Mouse (Mus musculus) liver, postnatal 0 days (tissue): ENCODE data around the gene Med14. TPM values are rescaled to one million over a fixed set of nuclear protein-coding genes. Genes with fewer than 3 reads are reported as not detected.

Experiments used
- ATAC-seq: fragments of 200-750 bp; cut with Nextera tagmentation; 2 replicates; pipeline ENCODE4 v1.8.0; 2017; ENCODE audit warnings: mild to moderate bottlenecking, moderate library complexity
- DNase-seq: peaks from one replicate; pipeline ENCODE4 v3.0.0-alpha.2; 2016
- H3K27ac ChIP-seq: fragments of 300-500 bp; sonication (generic); 2 replicates; pipeline ENCODE4 v1.5.1; 2014; ENCODE audit warnings: antibody characterized with exemption, moderate library complexity, mild to moderate bottlenecking, low read depth
- H3K27me3 ChIP-seq: fragments of 300-500 bp; sonication (generic); 2 replicates; pipeline ENCODE4 v1.6.1; 2014; ENCODE audit warnings: low read length, control low read depth, mixed read lengths; ENCODE audit not compliant: insufficient read depth
- H3K36me3 ChIP-seq: fragments of 300-500 bp; sonication (generic); replicated peaks from 2 replicates; pipeline ENCODE4 v1.6.1; 2014; ENCODE audit warnings: mild to moderate bottlenecking, control low read depth, low read length, moderate library complexity, mixed read lengths; ENCODE audit not compliant: insufficient read depth
- H3K4me1 ChIP-seq: fragments of 300-500 bp; sonication (generic); 2 replicates; pipeline ENCODE4 v1.6.1; 2014; ENCODE audit warnings: antibody characterized with exemption, mild to moderate bottlenecking, control low read depth; ENCODE audit not compliant: insufficient read depth
- H3K4me2 ChIP-seq: fragments of 300-500 bp; sonication (generic); 2 replicates; pipeline ENCODE4 v1.6.1; 2014; ENCODE audit warnings: low read depth, mild to moderate bottlenecking, low read length, moderate library complexity, mixed read lengths
- H3K4me3 ChIP-seq: fragments of 300-500 bp; sonication (generic); 2 replicates; pipeline ENCODE4 v1.5.1; 2014; ENCODE audit warnings: low read depth, low read length
- H3K9ac ChIP-seq: fragments of 300-500 bp; sonication (generic); replicated peaks from 2 replicates; pipeline ENCODE4 v1.6.1; 2014; ENCODE audit warnings: mild to moderate bottlenecking, moderate library complexity
- H3K9me3 ChIP-seq: fragments of 300-500 bp; sonication (generic); 2 replicates; pipeline ENCODE4 v1.6.1; 2016; ENCODE audit warnings: mild to moderate bottlenecking, control low read depth, low read length, mixed read lengths
- CTCF ChIP-seq: sonication (generic); IDR thresholded peaks from 2 replicates; pipeline ENCODE4 v1.5.1; 2016; ENCODE audit warnings: antibody characterized with exemption, low read depth
- EP300 ChIP-seq: IDR thresholded peaks from 2 replicates; pipeline ENCODE4 v1.6.1; 2016; ENCODE audit warnings: antibody characterized with exemption, low read depth, mild to moderate bottlenecking
- WGBS: fragments of 180-500 bp; shearing (Covaris S2); extraction: QIAGEN DNeasy Blood & Tissue Kit; methylation state at CpG from one replicate; pipeline ENCODE4 v1.1.7; 2014; ENCODE audit not compliant: insufficient replicate concordance; 5-methylcytosine and 5-hydroxymethylcytosine counted together
- polyA plus RNA-seq: library from polyadenylated mRNA; unstranded; fragments of >200 nt; fragmentation: Nextera tagmentation; extraction: Ambion mirVana; gene quantifications from 2 replicates; pipeline ENCODE4 v1.2.1, GENCODE M21; 2015

Med14 gene
- polyA plus RNA-seq, 1 experiment from 2014 or later, result 3.6 TPM

GRCm38 (mm10) chrX:12768571-12768970 is 6.7 kb upstream of the Med14 start:
- H3K27ac ChIP-seq, result no peak overlapping the region
- no peak overlapping the region for H3K4me3 ChIP-seq
- H3K4me1 ChIP-seq, result 0 out of 2 replicates have a peak, but pooled peaks cover 3% of the 10 kb centered on the region
- H3K9me3 ChIP-seq, result no peaks in the 10 kb centered on the region
- no peak overlapping the region for H3K4me2 ChIP-seq
- no peak for ATAC-seq
- no peaks in the 10 kb centered on the region for H3K27me3 ChIP-seq
- WGBS, result 79% methylated on average over 3 of the region's 3 CpGs
- TF ChIP-seq EP300, result no peak
- no peak for TF ChIP-seq CTCF
- no peak overlapping the region for H3K9ac ChIP-seq
- no peak for DNase-seq
- H3K36me3 ChIP-seq, result no peaks in the 10 kb centered on the region

GRCm38 (mm10) chrX:12766846-12767564 is 5.1 kb upstream of the Med14 start:
- ATAC-seq (no peak), DNase-seq (no peak)
- Histone ChIP-seq H3K9me3 (no peaks in the 10 kb centered on the region), H3K27ac (no peak overlapping the region; the same call in 1 of the 2 replicates), H3K4me1 (0 out of 2 replicates have a peak, but pooled peaks cover 3% of the 10 kb centered on the region), H3K4me2 (peak overlapping the region; percentile 42), H3K9ac (no peak overlapping the region), H3K27me3 (no peaks in the 10 kb centered on the region), H3K4me3 (no peak overlapping the region), H3K36me3 (no peaks in the 10 kb centered on the region)
- WGBS, result 40% methylated on average over 4 of the region's 4 CpGs
- no peak for TF ChIP-seq EP300
- TF ChIP-seq CTCF, result no peak

- H3K9ac ChIP-seq, result peak overlapping the region; percentile 78
- H3K4me1 ChIP-seq, result 0 out of 2 replicates have a peak, but pooled peaks cover 3% of the 10 kb centered on the region
- no peaks in the 10 kb centered on the region for H3K27me3 ChIP-seq
- peak overlapping the region; percentile 75 for H3K4me2 ChIP-seq
- TF ChIP-seq EP300 (no peak), CTCF (no peak)
- no peaks in the 10 kb centered on the region for H3K36me3 ChIP-seq
- DNase-seq (no peak), ATAC-seq (no peak)
- no peaks in the 10 kb centered on the region for H3K9me3 ChIP-seq
- 67% methylated on average over 3 of the region's 3 CpGs for WGBS
- peak overlapping the region; percentile 68 for H3K4me3 ChIP-seq
- peak overlapping the region; percentile 96; the same call in 1 of the 2 replicates for H3K27ac ChIP-seq
Observed at GRCm38 (mm10) chrX:12763127-12763834, 1.4 kb upstream of the Med14 start.

- ATAC-seq (no peak), DNase-seq (no peak)
- no peaks in the 10 kb centered on the region for H3K9me3 ChIP-seq
Observed at GRCm38 (mm10) chrX:12762334-12763126, 657 bp upstream of the Med14 start.

GRCm38 (mm10) chrX:12761259-12761625 is 631 bp downstream of the Med14 start:
- Histone ChIP-seq H3K4me1 (no peaks in the 10 kb centered on the region), H3K4me3 (peak overlapping the region; percentile 68), H3K9ac (peak overlapping the region; percentile 78), H3K27me3 (no peaks in the 10 kb centered on the region), H3K4me2 (peak overlapping the region; percentile 75), H3K36me3 (no peaks in the 10 kb centered on the region), H3K27ac (peak overlapping the region; percentile 96), H3K9me3 (no peaks in the 10 kb centered on the region)
- no peak; the same call in 1 of the 2 replicates for ATAC-seq
- TF ChIP-seq EP300, result no peak
- no peak for TF ChIP-seq CTCF
- 7% methylated on average over 22 of the region's 25 CpGs for WGBS
- DNase-seq, result no peak

More at GRCm38 (mm10) chrX:12762334-12763126, 657 bp upstream of the Med14 start:
- 0 out of 2 replicates have a peak, but pooled peaks cover 3% of the 10 kb centered on the region for H3K4me1 ChIP-seq
- H3K27ac ChIP-seq, result peak overlapping the region; percentile 96
- no peak for TF ChIP-seq EP300
- TF ChIP-seq CTCF, result no peak
- no peaks in the 10 kb centered on the region for H3K36me3 ChIP-seq
- peak overlapping the region; percentile 68 for H3K4me3 ChIP-seq
- H3K27me3 ChIP-seq, result no peaks in the 10 kb centered on the region
- WGBS, result 9% methylated on average over 28 of the region's 32 CpGs
- peak overlapping the region; percentile 78 for H3K9ac ChIP-seq
- peak overlapping the region; percentile 75 for H3K4me2 ChIP-seq
